Mouse (Mus musculus) spleen, adult 18-20 months (tissue): Measurements from ENCODE around the gene Set.
"Not testable (repeated sequence)": the region's sequence is repeated elsewhere in the genome, so short reads cannot be mapped to it uniquely, and the experiment has no call there.

Experiments
- DNase-seq, 2 experiments: peaks; one replicate each; pipeline ENCODE4 v3.0.0; 2022; ENCODE audit warnings: mixed read lengths in 2 of 2

Gene Set

GRCm38 (mm10) chr2:30057223-30057904, at the start of gene Set:
Gene Set (plus strand): TSS chr2:30057378.
- no peak for DNase-seq

GRCm38 (mm10) chr2:30009101-30009500, 48.1 kb upstream of the Set start:
- no peak for DNase-seq

GRCm38 (mm10) chr2:30010840-30011281, 46.3 kb upstream of the Set start:
- DNase-seq: no peak

GRCm38 (mm10) chr2:30014326-30014966, 42.7 kb upstream of the Set start:
- no peak for DNase-seq

- DNase-seq: no peak
Observed at GRCm38 (mm10) chr2:30025454-30025853, 31.7 kb upstream of the Set start.

GRCm38 (mm10) chr2:30026997-30027396, 30.2 kb upstream of the Set start:
- no peak for DNase-seq

GRCm38 (mm10) chr2:30032244-30032846, 24.8 kb upstream of the Set start:
- no peak for DNase-seq

- DNase-seq: no peak
Observed at GRCm38 (mm10) chr2:30032957-30033356, 24.2 kb upstream of the Set start.

GRCm38 (mm10) chr2:30037762-30038161, 19.4 kb upstream of the Set start:
- no peak for DNase-seq

- no peak for DNase-seq
Observed at GRCm38 (mm10) chr2:30038370-30038769, 18.8 kb upstream of the Set start.

GRCm38 (mm10) chr2:30039687-30040086, 17.5 kb upstream of the Set start:
- DNase-seq: no peak

- peak; percentile 65 to 87 for DNase-seq
Observed at GRCm38 (mm10) chr2:30042445-30042844, 14.7 kb upstream of the Set start.

GRCm38 (mm10) chr2:30044550-30044949, 12.6 kb upstream of the Set start:
- DNase-seq: no peak

- DNase-seq: no peak
Observed at GRCm38 (mm10) chr2:30047127-30047526, 10.1 kb upstream of the Set start.

GRCm38 (mm10) chr2:30048101-30048501, 9.1 kb upstream of the Set start:
- DNase-seq: no peak

- peak; percentile 94 to 98 for DNase-seq
Observed at GRCm38 (mm10) chr2:30048699-30049388, 8.3 kb upstream of the Set start, which contains the start of gene Wdr34. Gene Wdr34 (minus strand): TSS chr2:30048881.

GRCm38 (mm10) chr2:30049831-30050230, 7.3 kb upstream of the Set start:
- no peak for DNase-seq

GRCm38 (mm10) chr2:30051992-30052761, 5.0 kb upstream of the Set start:
- DNase-seq: no peak

- not testable (repeated sequence) for DNase-seq
Observed at GRCm38 (mm10) chr2:30055310-30055709, 1.9 kb upstream of the Set start.

- no peak for DNase-seq
Observed at GRCm38 (mm10) chr2:30056736-30057135, 442 bp upstream of the Set start.

- no peak for DNase-seq
Observed at GRCm38 (mm10) chr2:30058418-30058817, 1.2 kb downstream of the Set start.
